Mouse (Mus musculus) liver, adult 2 months (tissue): ENCODE data around the gene Mbtps1. TPM values are rescaled to one million over a fixed set of nuclear protein-coding genes. Genes with fewer than 3 reads are reported as not detected.

Source experiments
- DNase-seq: peaks from one replicate; pipeline ENCODE4 v3.0.0-alpha.2; 2011; ENCODE audit warnings: low read depth, low spot score; ENCODE audit errors: extremely low read depth
- H3K27ac ChIP-seq: fragments of 200-500 bp; replicated peaks from 2 replicates; pipeline ENCODE4 v1.5.1; 2012; ENCODE audit warnings: low read depth, mild to moderate bottlenecking, control low read depth, inconsistent platforms, low read length; ENCODE audit not compliant: insufficient read depth
- H3K27me3 ChIP-seq: fragments of 200-500 bp; 2 replicates; pipeline ENCODE4 v1.6.1; 2012; ENCODE audit warnings: mild to moderate bottlenecking, moderate library complexity, low read length, inconsistent platforms; ENCODE audit not compliant: control insufficient read depth, insufficient read depth
- H3K36me3 ChIP-seq: fragments of 200-500 bp; 2 replicates; pipeline ENCODE4 v1.6.1; 2012; ENCODE audit warnings: low read length, inconsistent platforms; ENCODE audit not compliant: control insufficient read depth, insufficient read depth
- H3K4me1 ChIP-seq: fragments of 200-500 bp; 2 replicates; pipeline ENCODE4 v1.6.1; 2011; ENCODE audit warnings: low read length; ENCODE audit not compliant: control insufficient read depth, insufficient read depth
- H3K4me3 ChIP-seq: fragments of 200-500 bp; 2 replicates; pipeline ENCODE4 v1.5.1; 2011; ENCODE audit warnings: low read depth, mild to moderate bottlenecking, control low read depth, low read length, moderate library complexity; ENCODE audit not compliant: insufficient read depth
- H3K79me2 ChIP-seq: fragments of 200-500 bp; 2 replicates; pipeline ENCODE4 v1.6.1; 2012; ENCODE audit warnings: inconsistent platforms, mild to moderate bottlenecking, low read length, moderate library complexity; ENCODE audit not compliant: control insufficient read depth, insufficient read depth
- H3K9ac ChIP-seq: fragments of 200-500 bp; 2 replicates; pipeline ENCODE4 v1.6.1; 2012; ENCODE audit warnings: low read depth, mild to moderate bottlenecking, control low read depth, inconsistent platforms, low read length
- CTCF ChIP-seq: fragments of 200-500 bp; IDR thresholded peaks from 2 replicates; pipeline ENCODE4 v1.5.1; 2011; ENCODE audit warnings: low read depth, low read length, control low read depth
- POLR2A ChIP-seq: fragments of 200-500 bp; IDR thresholded peaks from 2 replicates; pipeline ENCODE4 v1.6.1; 2011; ENCODE audit warnings: low read length, control low read depth; ENCODE audit not compliant: insufficient read depth; ENCODE audit errors: extremely low read depth
- WGBS: fragments of 180-500 bp; shearing (Covaris S2); methylation state at CpG from one replicate; pipeline ENCODE4 v1.1.7; 2018; 5-methylcytosine and 5-hydroxymethylcytosine counted together
- polyA plus RNA-seq: library from polyadenylated mRNA; depleted of rRNA; stranded (reverse); fragments of >200 nt; gene quantifications from 2 replicates; pipeline ENCODE4 v1.2.3, GENCODE M21; 2012
- total RNA-seq: library from RNA; depleted of rRNA; stranded (reverse); fragments of >200 nt; gene quantifications from 2 replicates; pipeline ENCODE4 v1.2.3, GENCODE M21; 2014

The Mbtps1 gene
- total and polyA plus RNA-seq, 2 experiments: 30.4 to 31.9 TPM

- WGBS: 72% methylated on average over 14 of the region's 14 CpGs
- Histone ChIP-seq H3K4me1 (0 out of 2 replicates have a peak, but pooled peaks cover 2% of the 10 kb centered on the region), H3K27me3 (no peaks in the 10 kb centered on the region), H3K79me2 (no peaks in the 10 kb centered on the region), H3K27ac (no peak overlapping the region), H3K4me3 (no peak overlapping the region), H3K36me3 (no peaks in the 10 kb centered on the region), H3K9ac (no peak overlapping the region)
- TF ChIP-seq CTCF: no peak
- no peak for TF ChIP-seq POLR2A
- DNase-seq: no peak
These were observed 31.8 kb upstream of the Mbtps1 start for GRCm38 (mm10) chr8:119590348-119590747.

- no peak overlapping the region for H3K9ac ChIP-seq
- H3K27ac ChIP-seq: no peak overlapping the region
- H3K4me3 ChIP-seq: no peak overlapping the region
- 70% methylated on average over 10 of the region's 10 CpGs for WGBS
- DNase-seq: no peak
- H3K79me2 ChIP-seq: no peaks in the 10 kb centered on the region
- H3K4me1 ChIP-seq: 0 out of 2 replicates have a peak, but pooled peaks cover 2% of the 10 kb centered on the region
- H3K27me3 ChIP-seq: no peaks in the 10 kb centered on the region
- TF ChIP-seq POLR2A: no peak
- TF ChIP-seq CTCF: no peak
- no peaks in the 10 kb centered on the region for H3K36me3 ChIP-seq
These were observed 30.3 kb upstream of the Mbtps1 start for GRCm38 (mm10) chr8:119588844-119589243.

- Histone ChIP-seq H3K4me3 (no peak overlapping the region), H3K9ac (no peak overlapping the region), H3K27ac (no peak overlapping the region), H3K4me1 (0 out of 2 replicates have a peak, but pooled peaks cover 2% of the 10 kb centered on the region), H3K36me3 (no peaks in the 10 kb centered on the region), H3K27me3 (no peaks in the 10 kb centered on the region), H3K79me2 (no peaks in the 10 kb centered on the region)
- WGBS: 84% methylated on average over 4 of the region's 4 CpGs
- DNase-seq: no peak
- TF ChIP-seq POLR2A (no peak), CTCF (no peak)
These were observed 29.8 kb upstream of the Mbtps1 start for GRCm38 (mm10) chr8:119588321-119588720.

DNA sequence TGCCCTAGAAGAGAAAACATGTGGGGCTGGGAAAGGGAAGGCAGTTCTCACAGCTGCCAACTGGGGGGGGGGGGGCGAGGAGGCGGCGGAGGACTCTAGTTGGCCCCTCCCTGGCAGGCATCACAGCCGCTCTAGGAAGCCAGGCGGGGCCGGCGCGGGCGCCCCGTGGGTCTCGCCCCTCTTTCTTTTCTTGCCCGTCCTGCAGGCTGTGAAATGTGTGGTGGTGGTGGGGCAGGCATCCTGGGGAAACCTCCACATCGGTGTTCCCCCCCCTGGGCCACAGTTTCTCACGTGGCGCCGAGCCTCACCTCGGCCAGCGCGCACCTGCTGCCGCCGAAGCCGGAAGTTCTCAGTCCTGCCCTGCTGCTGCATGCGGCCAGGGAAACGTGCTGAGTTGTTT is 27.4 kb upstream of the Mbtps1 start:
- no peak for TF ChIP-seq CTCF
- Histone ChIP-seq H3K4me1 (no peaks in the 10 kb centered on the region), H3K9ac (peak overlapping the region; percentile 28; the same call in 1 of the 2 replicates), H3K36me3 (no peaks in the 10 kb centered on the region), H3K79me2 (no peaks in the 10 kb centered on the region), H3K4me3 (peak overlapping the region; percentile 17; the same call in 1 of the 2 replicates), H3K27me3 (no peaks in the 10 kb centered on the region), H3K27ac (no peak overlapping the region)
- 26% methylated on average over 24 of the region's 24 CpGs for WGBS
- DNase-seq: no peak

GRCm38 (mm10) chr8:119580441-119581161 is 22.1 kb upstream of the Mbtps1 start:
- Histone ChIP-seq H3K27ac (no peak overlapping the region), H3K36me3 (no peaks in the 10 kb centered on the region), H3K4me1 (no peaks in the 10 kb centered on the region), H3K27me3 (no peaks in the 10 kb centered on the region), H3K4me3 (no peak overlapping the region), H3K9ac (no peak overlapping the region), H3K79me2 (no peaks in the 10 kb centered on the region)
- 78% methylated on average over 5 of the region's 5 CpGs for WGBS
- no peak for DNase-seq
- TF ChIP-seq CTCF (no peak), POLR2A (no peak)

DNA sequence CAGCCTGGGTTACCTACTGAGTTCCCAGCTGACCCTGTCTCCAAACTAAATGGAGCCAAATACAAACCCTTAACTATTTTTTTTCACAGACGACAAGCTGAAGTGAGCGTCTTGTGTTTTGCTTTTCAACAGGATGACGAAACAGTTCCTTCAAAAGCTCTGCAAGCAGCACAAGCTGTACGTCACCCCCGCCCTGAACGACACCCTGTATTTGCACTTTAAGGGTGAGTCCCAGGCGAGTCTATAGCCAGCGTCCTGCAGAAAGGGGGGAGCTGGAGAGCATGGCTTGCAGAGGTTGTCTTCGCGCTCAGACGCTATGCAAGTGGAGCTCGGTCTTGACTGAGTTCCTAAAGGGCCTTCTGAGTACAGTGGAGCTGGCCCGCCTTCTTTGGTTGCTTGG is 20.6 kb upstream of the Mbtps1 start:
- peaks cover 4% of the 10 kb centered on the region for H3K4me1 ChIP-seq
- no peak overlapping the region for H3K27ac ChIP-seq
- H3K27me3 ChIP-seq: no peaks in the 10 kb centered on the region
- H3K79me2 ChIP-seq: peaks cover 1% of the 10 kb centered on the region; the same call in 1 of the 2 replicates
- H3K9ac ChIP-seq: no peak overlapping the region
- no peak for DNase-seq
- 80% methylated on average over 13 of the region's 13 CpGs for WGBS
- TF ChIP-seq POLR2A (no peak), CTCF (no peak)
- no peaks in the 10 kb centered on the region for H3K36me3 ChIP-seq
- H3K4me3 ChIP-seq: no peak overlapping the region
